Mouse (Mus musculus) CH12.LX (cell line): Measurements from ENCODE around the gene Entpd3.

Experiments
- BHLHE40 ChIP-seq: IDR thresholded peaks from 2 replicates; pipeline ENCODE4 v1.6.1; 2011; ENCODE audit warnings: mild to moderate bottlenecking, low read depth, low read length, improper control_type of control experiment
- CTCF ChIP-seq, 2 experiments: IDR thresholded peaks in 1 of 2; conservative IDR thresholded peaks in 1 of 2; 2 replicates each; pipeline ENCODE4 v1.5.1; 2011 to 2012; ENCODE audit warnings: low read depth in 2 of 2, low read length in 2 of 2, improper control_type of control experiment in 1 of 2, inconsistent platforms in 1 of 2, mild to moderate bottlenecking in 1 of 2, moderate library complexity in 1 of 2
- E2F4 ChIP-seq: IDR thresholded peaks from 2 replicates; pipeline ENCODE4 v1.6.1; 2011; ENCODE audit warnings: low read depth, low read length, improper control_type of control experiment; ENCODE audit not compliant: insufficient replicate concordance
- ELF1 ChIP-seq: IDR thresholded peaks from 2 replicates; pipeline ENCODE4 v1.6.1; 2014; ENCODE audit warnings: low read depth, mild to moderate bottlenecking, inconsistent platforms, low read length, improper control_type of control experiment
- EP300 ChIP-seq: IDR thresholded peaks from 2 replicates; pipeline ENCODE4 v1.6.1; 2011; ENCODE audit warnings: low read length, improper control_type of control experiment
- GABPA ChIP-seq: IDR thresholded peaks from 2 replicates; pipeline ENCODE4 v1.6.1; 2012; ENCODE audit warnings: low read depth, low read length, improper control_type of control experiment, inconsistent platforms; ENCODE audit not compliant: insufficient replicate concordance
- MAX ChIP-seq: IDR thresholded peaks from 2 replicates; pipeline ENCODE4 v1.6.1; 2011; ENCODE audit warnings: low read length, improper control_type of control experiment
- MAZ ChIP-seq: IDR thresholded peaks from 2 replicates; pipeline ENCODE4 v1.6.1; 2012; ENCODE audit warnings: low read depth, mild to moderate bottlenecking, inconsistent platforms, low read length, improper control_type of control experiment, moderate library complexity
- NELFE ChIP-seq: IDR thresholded peaks from 2 replicates; pipeline ENCODE4 v1.6.1; 2011; ENCODE audit warnings: low read depth, low read length, improper control_type of control experiment
- POLR2A ChIP-seq: IDR thresholded peaks from 2 replicates; pipeline ENCODE4 v1.6.1; 2011; ENCODE audit warnings: low read depth, mild to moderate bottlenecking, improper control_type of control experiment, low read length
- SIN3A ChIP-seq: IDR thresholded peaks from 2 replicates; pipeline ENCODE4 v1.6.1; 2012; ENCODE audit warnings: low read length, improper control_type of control experiment, inconsistent platforms
- TBP ChIP-seq: conservative IDR thresholded peaks from 2 replicates; pipeline ENCODE4 v1.6.1; 2011; ENCODE audit warnings: low read depth, low read length, improper control_type of control experiment
- UBTF ChIP-seq: IDR thresholded peaks from 2 replicates; pipeline ENCODE4 v1.6.1; 2012; ENCODE audit warnings: low read depth, mild to moderate bottlenecking, inconsistent platforms, low read length, improper control_type of control experiment, moderate library complexity
- ZNF384 ChIP-seq: IDR thresholded peaks from 2 replicates; pipeline ENCODE4 v1.6.1; 2012; ENCODE audit warnings: low read depth, low read length, improper control_type of control experiment, inconsistent platforms

- TF ChIP-seq CTCF (conservative IDR thresholded peaks at IDR 0.05 in 1 of 2, IDR thresholded peaks at IDR 0.05 in 1 of 2; ENCODE audit: low read depth in 2 of 2, low read length in 2 of 2) (peak; percentile 56 to 89), MAZ (no peak), ELF1 (no peak), MAX (no peak), BHLHE40 (no peak), NELFE (no peak), POLR2A (no peak), SIN3A (no peak), E2F4 (no peak), EP300 (no peak), UBTF (no peak), GABPA (no peak), ZNF384 (no peak), TBP (no peak)
Observed at GRCm38 (mm10) chr9:120511781-120512180, 27.8 kb upstream of the Entpd3 start.
